Mouse (Mus musculus): Measurements from ENCODE around the gene Sec24a.
"Not testable (repeated sequence)": the region's sequence is repeated elsewhere in the genome, so short reads cannot be mapped to it uniquely, and the experiment has no call there.

GRCm38 (mm10) chr11:51758207-51758606, 5.2 kb downstream of the Sec24a start:
- not testable (repeated sequence) for TF ChIP-seq POLR2AphosphoS2, POLR2A (IDR thresholded peaks at IDR 0.05; ENCODE audit: insufficient read length, low read depth)
